Mouse (Mus musculus) midbrain, embryonic 12.5 days (tissue): ENCODE results near the gene Tmem110. TPM values are rescaled to one million over a fixed set of nuclear protein-coding genes. Genes with fewer than 3 reads are reported as not detected.

Source experiments
- ATAC-seq: fragments of 200-750 bp; cut with Nextera tagmentation; 2 replicates; pipeline ENCODE4 v1.8.0; 2017; ENCODE audit warnings: low read depth, moderate TSS enrichment, moderate library complexity; ENCODE audit not compliant: low FRiP score
- H3K27ac ChIP-seq: fragments of 300-500 bp; sonication (generic); replicated peaks from 2 replicates; pipeline ENCODE4 v1.5.1; 2016; ENCODE audit warnings: mild to moderate bottlenecking
- H3K27me3 ChIP-seq: fragments of 300-500 bp; sonication (generic); 2 replicates; pipeline ENCODE4 v1.6.1; 2016; ENCODE audit warnings: mild to moderate bottlenecking
- H3K36me3 ChIP-seq: fragments of 300-500 bp; sonication (generic); 2 replicates; pipeline ENCODE4 v1.6.1; 2016
- H3K4me1 ChIP-seq: fragments of 300-500 bp; sonication (generic); 2 replicates; pipeline ENCODE4 v1.6.1; 2016
- H3K4me2 ChIP-seq: fragments of 300-500 bp; sonication (generic); replicated peaks from 2 replicates; pipeline ENCODE4 v1.6.1; 2016; ENCODE audit warnings: mild to moderate bottlenecking, moderate library complexity
- H3K4me3 ChIP-seq: fragments of 300-500 bp; sonication (generic); 2 replicates; pipeline ENCODE4 v1.5.1; 2016; ENCODE audit warnings: mild to moderate bottlenecking
- H3K9ac ChIP-seq: fragments of 300-500 bp; sonication (generic); replicated peaks from 2 replicates; pipeline ENCODE4 v1.6.1; 2016; ENCODE audit warnings: mild to moderate bottlenecking, moderate library complexity
- H3K9me3 ChIP-seq: fragments of 300-500 bp; sonication (generic); 2 replicates; pipeline ENCODE4 v1.6.1; 2016; ENCODE audit warnings: mild to moderate bottlenecking
- WGBS: fragments of 180-500 bp; shearing (Covaris S2); methylation state at CpG from one replicate; pipeline ENCODE4 v1.1.7; 2016; 5-methylcytosine and 5-hydroxymethylcytosine counted together
- polyA plus RNA-seq: library from polyadenylated mRNA; unstranded; fragments of >200 nt; fragmentation: Nextera tagmentation; extraction: Ambion mirVana; gene quantifications from 2 replicates; pipeline ENCODE4 v1.2.1, GENCODE M21; 2016

The Tmem110 gene
- polyA plus RNA-seq, 1 experiment from 2014 or later, result 26.0 TPM

GRCm38 (mm10) chr14:30912641-30913040 lies 87.3 kb downstream of the Tmem110 start:
- no peak overlapping the region for H3K27ac ChIP-seq
- H3K4me1 ChIP-seq, result no peaks in the 10 kb centered on the region
- no peaks in the 10 kb centered on the region for H3K36me3 ChIP-seq
- H3K27me3 ChIP-seq, result no peaks in the 10 kb centered on the region
- WGBS, result 77% methylated on average over 8 of the region's 8 CpGs
- no peak overlapping the region for H3K9ac ChIP-seq
- no peak overlapping the region for H3K4me2 ChIP-seq
- H3K9me3 ChIP-seq, result no peaks in the 10 kb centered on the region
- ATAC-seq, result no peak
- no peak overlapping the region for H3K4me3 ChIP-seq

GRCm38 (mm10) chr14:30913404-30913803 lies 88.0 kb downstream of the Tmem110 start:
- Histone ChIP-seq H3K4me2 (no peak overlapping the region), H3K27ac (no peak overlapping the region), H3K9ac (no peak overlapping the region), H3K27me3 (no peaks in the 10 kb centered on the region), H3K36me3 (no peaks in the 10 kb centered on the region), H3K4me1 (no peaks in the 10 kb centered on the region), H3K9me3 (no peaks in the 10 kb centered on the region), H3K4me3 (no peak overlapping the region)
- ATAC-seq, result no peak
- WGBS, result 89% methylated on average over 5 of the region's 5 CpGs

- Histone ChIP-seq H3K27ac (no peak overlapping the region), H3K4me2 (no peak overlapping the region), H3K9me3 (no peaks in the 10 kb centered on the region), H3K36me3 (no peaks in the 10 kb centered on the region), H3K27me3 (no peaks in the 10 kb centered on the region), H3K4me3 (no peak overlapping the region), H3K4me1 (no peaks in the 10 kb centered on the region), H3K9ac (no peak overlapping the region)
- 90% methylated on average over 1 of the region's 1 CpGs for WGBS
- no peak for ATAC-seq
Measured at GRCm38 (mm10) chr14:30916516-30916915, 91.1 kb downstream of the Tmem110 start.

GRCm38 (mm10) chr14:30922053-30922670 lies 96.8 kb downstream of the Tmem110 start:
- H3K9ac ChIP-seq, result no peak overlapping the region
- H3K27me3 ChIP-seq, result no peaks in the 10 kb centered on the region
- H3K4me2 ChIP-seq, result no peak overlapping the region
- H3K4me1 ChIP-seq, result no peaks in the 10 kb centered on the region
- H3K36me3 ChIP-seq, result no peaks in the 10 kb centered on the region
- no peak overlapping the region for H3K4me3 ChIP-seq
- H3K9me3 ChIP-seq, result no peaks in the 10 kb centered on the region
- no peak for ATAC-seq
- WGBS, result 58% methylated on average over 8 of the region's 8 CpGs
- H3K27ac ChIP-seq, result no peak overlapping the region

- Histone ChIP-seq H3K9ac (no peak within 1 kb of the TSS), H3K27me3 (no peaks in the 10 kb centered on the region), H3K4me2 (no peak within 1 kb of the TSS), H3K36me3 (no peaks in the 10 kb centered on the region), H3K9me3 (no peaks in the 10 kb centered on the region), H3K4me3 (no peak within 1 kb of the TSS), H3K27ac (no peak within 1 kb of the TSS), H3K4me1 (no peaks in the 10 kb centered on the region)
- ATAC-seq, result no peak
- WGBS, result 72% methylated on average over 6 of the region's 6 CpGs
Measured at GRCm38 (mm10) chr14:30923375-30924105, 98.2 kb downstream of the Tmem110 start, which contains the start of gene Itih3. TSS of gene Itih3 (minus strand) at chr14:30923760.

GRCm38 (mm10) chr14:30925492-30925891 lies 100.1 kb downstream of the Tmem110 start:
- H3K4me2 ChIP-seq, result no peak overlapping the region
- H3K27me3 ChIP-seq, result no peaks in the 10 kb centered on the region
- no peak for ATAC-seq
- no peak overlapping the region for H3K27ac ChIP-seq
- H3K36me3 ChIP-seq, result no peaks in the 10 kb centered on the region
- H3K4me3 ChIP-seq, result no peak overlapping the region
- no peak overlapping the region for H3K9ac ChIP-seq
- H3K9me3 ChIP-seq, result no peaks in the 10 kb centered on the region
- 98% methylated on average over 3 of the region's 3 CpGs for WGBS
- H3K4me1 ChIP-seq, result no peaks in the 10 kb centered on the region

Other genes with a start within 250 kb of the Tmem110 start
- gene Prkcd, start 199.4 kb upstream of the Tmem110 start, polyA plus RNA-seq, result 25.3 and 26.9 TPM in 2 replicates
- 11.4 and 12.8 TPM in 2 replicates for gene Rft1, start 171.2 kb upstream of the Tmem110 start, polyA plus RNA-seq
- 21.5 and 24.0 TPM in 2 replicates for gene Sfmbt1, start 110.7 kb upstream of the Tmem110 start, polyA plus RNA-seq
- gene Mustn1, start 53.6 kb downstream of the Tmem110 start, polyA plus RNA-seq, result 0.43 and 0.68 TPM in 2 replicates
- not detected in 2 replicates for gene Itih4, start 60.9 kb downstream of the Tmem110 start, polyA plus RNA-seq
- gene Itih3, start 98.2 kb downstream of the Tmem110 start, polyA plus RNA-seq, result 0.34 and 0.55 TPM in 2 replicates
- gene Itih1, start 117.7 kb downstream of the Tmem110 start, polyA plus RNA-seq, result not detected in 2 replicates
- gene Nek4, start 125.8 kb downstream of the Tmem110 start, polyA plus RNA-seq, result 20.1 and 22.6 TPM in 2 replicates
- 67.9 and 69.0 TPM in 2 replicates for gene Glt8d1, start 175.8 kb downstream of the Tmem110 start, polyA plus RNA-seq
- gene Spcs1, start 176.1 kb downstream of the Tmem110 start, polyA plus RNA-seq, result 277 and 281 TPM in 2 replicates
- gene Pbrm1, start 193.5 kb downstream of the Tmem110 start, polyA plus RNA-seq, result 214 and 226 TPM in 2 replicates
- gene Gnl3, start 193.6 kb downstream of the Tmem110 start, polyA plus RNA-seq, result 79.5 and 80.7 TPM in 2 replicates